Mouse (Mus musculus): ENCODE data around the gene Rps3a1. TPM values are rescaled to one million over a fixed set of nuclear protein-coding genes. Genes with fewer than 3 reads are reported as not detected.

Gene Rps3a1
- polyA plus RNA-seq, 1 experiment, result 396 TPM

- Histone ChIP-seq H3K27me3 (ENCODE audit: control insufficient read depth, insufficient read depth, low read length) (no peaks in the 10 kb centered on the region), H3K4me3 (ENCODE audit: control insufficient read depth, insufficient read depth, low read length) (no peak overlapping the region), H3K27ac (ENCODE audit: control insufficient read depth, insufficient read depth, low read length) (no peak overlapping the region), H3K36me3 (ENCODE audit: control insufficient read depth, insufficient read depth, low read length) (no peaks in the 10 kb centered on the region), H3K4me1 (replicated peaks; ENCODE audit: control insufficient read depth, insufficient read depth, low read length) (peaks cover 10% of the 10 kb centered on the region)
- 97% methylated on average over 6 of the region's 6 CpGs for WGBS
- no peak for TF ChIP-seq POLR2A (IDR thresholded peaks at IDR 0.05; ENCODE audit: control insufficient read depth, extremely low read depth, insufficient read depth, low read length, poor library complexity)
- TF ChIP-seq CTCF (IDR thresholded peaks at IDR 0.05; ENCODE audit: borderline replicate concordance, control insufficient read depth, extremely low read depth, insufficient read depth, low read length, poor library complexity), result no peak
- DNase-seq, result no peak
Observed at GRCm38 (mm10) chr3:86101956-86102355, 40.5 kb downstream of the Rps3a1 start.

- no peak for DNase-seq
Observed at GRCm38 (mm10) chr3:86093907-86094306, 48.6 kb downstream of the Rps3a1 start.

GRCm38 (mm10) chr3:86093213-86093845 lies 49.2 kb downstream of the Rps3a1 start:
- Histone ChIP-seq H3K27me3 (ENCODE audit: control insufficient read depth, insufficient read depth, low read length) (no peaks in the 10 kb centered on the region), H3K36me3 (ENCODE audit: control insufficient read depth, insufficient read depth, low read length) (no peaks in the 10 kb centered on the region), H3K4me1 (replicated peaks; ENCODE audit: control insufficient read depth, insufficient read depth, low read length) (no peaks in the 10 kb centered on the region), H3K4me3 (ENCODE audit: control insufficient read depth, insufficient read depth, low read length) (no peak overlapping the region), H3K27ac (ENCODE audit: control insufficient read depth, insufficient read depth, low read length) (no peak overlapping the region)
- TF ChIP-seq CTCF (IDR thresholded peaks at IDR 0.05; ENCODE audit: borderline replicate concordance, control insufficient read depth, extremely low read depth, insufficient read depth, low read length, poor library complexity) (no peak), POLR2A (IDR thresholded peaks at IDR 0.05; ENCODE audit: control insufficient read depth, extremely low read depth, insufficient read depth, low read length, poor library complexity) (no peak)
- no peak for DNase-seq
- 89% methylated on average over 6 of the region's 6 CpGs for WGBS

More at GRCm38 (mm10) chr3:86093907-86094306, 48.6 kb downstream of the Rps3a1 start:
- WGBS, result 96% methylated on average over 5 of the region's 5 CpGs
- TF ChIP-seq CTCF (IDR thresholded peaks at IDR 0.05; ENCODE audit: borderline replicate concordance, control insufficient read depth, extremely low read depth, insufficient read depth, low read length, poor library complexity) (no peak), POLR2A (IDR thresholded peaks at IDR 0.05; ENCODE audit: control insufficient read depth, extremely low read depth, insufficient read depth, low read length, poor library complexity) (no peak)
- Histone ChIP-seq H3K4me1 (replicated peaks; ENCODE audit: control insufficient read depth, insufficient read depth, low read length) (no peaks in the 10 kb centered on the region), H3K27ac (ENCODE audit: control insufficient read depth, insufficient read depth, low read length) (no peak overlapping the region), H3K27me3 (ENCODE audit: control insufficient read depth, insufficient read depth, low read length) (no peaks in the 10 kb centered on the region), H3K4me3 (ENCODE audit: control insufficient read depth, insufficient read depth, low read length) (no peak overlapping the region), H3K36me3 (ENCODE audit: control insufficient read depth, insufficient read depth, low read length) (no peaks in the 10 kb centered on the region)

Other genes starting within 250 kb of the Rps3a1 start
- 8.7 and 10.4 TPM in 2 replicates for gene Sh3d19, start 171.6 kb downstream of the Rps3a1 start, polyA plus RNA-seq (2012; rRNA removed)
- gene Prss48, start 140.2 kb downstream of the Rps3a1 start, polyA plus RNA-seq (2012; rRNA removed), result not detected in 2 replicates
- gene Lrba, start 82.0 kb upstream of the Rps3a1 start, polyA plus RNA-seq (2012; rRNA removed), result 13.7 and 14.5 TPM in 2 replicates